Mouse (Mus musculus) kidney, adult 11 months (tissue): ENCODE measurements around the gene Ndufb4.
"Not testable (repeated sequence)": the region's sequence is repeated elsewhere in the genome, so short reads cannot be mapped to it uniquely, and the experiment has no call there.

Source experiments
- DNase-seq: peaks from one replicate; pipeline ENCODE4 v3.0.0; 2022

Ndufb4 gene

GRCm38 (mm10) chr16:37677586-37677985, 23.3 kb upstream of the Ndufb4 start:
- no peak for DNase-seq

- DNase-seq: no peak
Observed at GRCm38 (mm10) chr16:37676677-37677072, 22.4 kb upstream of the Ndufb4 start.

- DNase-seq: peak; percentile 73
Observed at GRCm38 (mm10) chr16:37676024-37676676, 21.9 kb upstream of the Ndufb4 start.

- no peak for DNase-seq
Observed at GRCm38 (mm10) chr16:37675326-37675725, 21.1 kb upstream of the Ndufb4 start.

- DNase-seq: no peak
Observed at GRCm38 (mm10) chr16:37670666-37671283, 16.5 kb upstream of the Ndufb4 start.

GRCm38 (mm10) chr16:37665394-37665935, 11.2 kb upstream of the Ndufb4 start:
- DNase-seq: no peak

- no peak for DNase-seq
Observed at GRCm38 (mm10) chr16:37663643-37664459, 9.6 kb upstream of the Ndufb4 start.

GRCm38 (mm10) chr16:37656796-37657195, 2.5 kb upstream of the Ndufb4 start:
- DNase-seq: no peak

GRCm38 (mm10) chr16:37655756-37656347, 1.6 kb upstream of the Ndufb4 start:
- no peak for DNase-seq

- no peak for DNase-seq
Observed at GRCm38 (mm10) chr16:37654831-37655455, 690 bp upstream of the Ndufb4 start.

- DNase-seq: no peak
Observed at GRCm38 (mm10) chr16:37653058-37653457, 1.2 kb downstream of the Ndufb4 start.

GRCm38 (mm10) chr16:37652654-37653053, 1.6 kb downstream of the Ndufb4 start:
- DNase-seq: no peak

GRCm38 (mm10) chr16:37651467-37651866, 2.8 kb downstream of the Ndufb4 start:
- peak; percentile 44 for DNase-seq

- no peak for DNase-seq
Observed at GRCm38 (mm10) chr16:37649068-37649467, 5.2 kb downstream of the Ndufb4 start.

- DNase-seq: no peak
Observed at GRCm38 (mm10) chr16:37647936-37648335, 6.3 kb downstream of the Ndufb4 start.

GRCm38 (mm10) chr16:37647067-37647466, 7.2 kb downstream of the Ndufb4 start:
- no peak for DNase-seq

GRCm38 (mm10) chr16:37645799-37646198, 8.5 kb downstream of the Ndufb4 start:
- no peak for DNase-seq

- no peak for DNase-seq
Observed at GRCm38 (mm10) chr16:37645211-37645610, 9.0 kb downstream of the Ndufb4 start.

- DNase-seq: no peak
Observed at GRCm38 (mm10) chr16:37644486-37644885, 9.8 kb downstream of the Ndufb4 start.

- DNase-seq: not testable (repeated sequence)
Observed at GRCm38 (mm10) chr16:37640522-37640921, 13.7 kb downstream of the Ndufb4 start.

GRCm38 (mm10) chr16:37637802-37638201, 16.5 kb downstream of the Ndufb4 start:
- DNase-seq: no peak

GRCm38 (mm10) chr16:37636107-37636506, 18.1 kb downstream of the Ndufb4 start:
- no peak for DNase-seq

GRCm38 (mm10) chr16:37635095-37635494, 19.2 kb downstream of the Ndufb4 start:
- DNase-seq: no peak
